ENCODE assay signal across 20 mouse cellular contexts in the genomic region with DNA sequence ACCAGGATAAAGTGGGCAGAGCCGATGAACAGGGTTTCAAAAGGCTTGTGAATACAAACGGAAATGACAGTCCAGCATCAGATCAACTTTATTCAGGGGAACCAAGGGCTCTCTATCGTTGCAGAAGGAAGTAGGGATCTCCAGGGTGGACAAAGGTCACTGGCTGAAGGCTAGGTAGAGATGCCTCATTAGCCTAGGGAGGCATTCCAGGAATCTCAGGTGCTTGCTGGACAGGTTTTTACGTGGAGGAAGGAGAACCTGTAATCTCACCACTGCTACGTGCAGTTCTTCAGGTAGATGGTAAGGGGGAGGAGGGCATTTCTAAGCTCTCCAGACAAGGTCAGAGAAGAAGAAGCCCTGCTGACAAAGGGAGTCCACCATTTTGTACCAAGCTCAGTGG. TPM values are rescaled to one million over a fixed set of nuclear protein-coding genes. Genes with fewer than 3 reads are reported as not detected.
DNase-seq lines count a peak whose midpoint lies in the region; ATAC-seq and TF ChIP-seq lines count a peak whose summit lies in the region.
"Had no signal": no experiment of that assay in that cellular context is flagged by ENCODE, and none has a peak within 500 bp of the region (broad histone marks: within the 10 kb centered on the region; RNA-seq: fewer than 3 reads in every experiment).

No protein-coding gene starts in this region.

- peaks cover 11% of the 10 kb centered on the region for H3K36me3 ChIP-seq in lung, embryonic 14.5 days (ENCODE audit: insufficient read depth)
- no peaks in the 10 kb centered on the region for H3K36me3 ChIP-seq in stomach, postnatal 0 days (ENCODE audit: control insufficient read depth, insufficient read depth, low read length)

- WGBS in lung, embryonic 14.5 days, result 45% methylated on average over 5 of the region's 5 CpGs
- WGBS in lung, adult 2 months, result 54% methylated on average over 5 of the region's 5 CpGs
- WGBS in stomach, postnatal 0 days, result 45% methylated on average over 5 of the region's 5 CpGs

- TF ChIP-seq EP300 in stomach, postnatal 0 days (optimal IDR thresholded peaks at IDR 0.05), result peak; percentile 44

- H3K27ac ChIP-seq in lung, embryonic 14.5 days (ENCODE audit: low read depth), result no peak overlapping the region
- peak overlapping the region; percentile 96; the same call in 1 of the 2 replicates for H3K27ac ChIP-seq in stomach, postnatal 0 days (replicated peaks)
- H3K27ac ChIP-seq: forebrain, embryonic 15.5 days; hindbrain, embryonic 15.5 days; left cerebral cortex, adult 2 months had no signal

- TF ChIP-seq CTCF in lung, embryonic 14.5 days (IDR thresholded peaks at IDR 0.05; ENCODE audit: low read depth), result no peak
- no peak for TF ChIP-seq CTCF in lung, adult 2 months (IDR thresholded peaks at IDR 0.05; ENCODE audit: insufficient read depth, low read length)
- TF ChIP-seq CTCF in stomach, postnatal 0 days (IDR thresholded peaks at IDR 0.05; ENCODE audit: low read depth), result 0 out of 2 replicates have a peak, but pooled peaks have one; percentile 18

- H3K4me3 ChIP-seq in lung, embryonic 14.5 days (ENCODE audit: low read depth, low read length), result no peak overlapping the region
- no peak overlapping the region for H3K4me3 ChIP-seq in lung, adult 2 months (replicated peaks; ENCODE audit: extremely low read depth, low read depth, low read length)
- no peak overlapping the region for H3K4me3 ChIP-seq in stomach, postnatal 0 days (ENCODE audit: low read depth, low read length)
- H3K4me3 ChIP-seq: forebrain, embryonic 15.5 days; hindbrain, embryonic 15.5 days; left cerebral cortex, adult 2 months had no signal

- TF ChIP-seq POLR2A in lung, adult 2 months (IDR thresholded peaks at IDR 0.05; ENCODE audit: borderline replicate concordance, extremely low read depth, low read depth, low read length), result no peak

- no peak overlapping the region for H3K4me2 ChIP-seq in lung, embryonic 14.5 days
- no peak overlapping the region for H3K4me2 ChIP-seq in stomach, postnatal 0 days (replicated peaks; ENCODE audit: low read depth)
- H3K4me2 ChIP-seq: forebrain, embryonic 15.5 days; hindbrain, embryonic 15.5 days had no signal

- H3K27me3 ChIP-seq in lung, embryonic 14.5 days (ENCODE audit: insufficient read depth, low read length), result no peaks in the 10 kb centered on the region
- H3K27me3 ChIP-seq in stomach, postnatal 0 days (ENCODE audit: control insufficient read depth, insufficient read depth, low read length), result no peaks in the 10 kb centered on the region
- H3K27me3 ChIP-seq: forebrain, embryonic 15.5 days; hindbrain, embryonic 15.5 days had no signal

- H3K9me3 ChIP-seq in lung, embryonic 14.5 days (ENCODE audit: low read depth, low read length), result no peaks in the 10 kb centered on the region
- H3K9me3 ChIP-seq in stomach, postnatal 0 days (ENCODE audit: control insufficient read depth, low read length), result no peaks in the 10 kb centered on the region
- H3K9me3 ChIP-seq: forebrain, embryonic 15.5 days; hindbrain, embryonic 15.5 days; limb, embryonic 10.5 days had no signal

- no peak overlapping the region for H3K9ac ChIP-seq in lung, embryonic 14.5 days
- no peak overlapping the region for H3K9ac ChIP-seq in stomach, postnatal 0 days (ENCODE audit: low read length)
- H3K9ac ChIP-seq: forebrain, embryonic 15.5 days; hindbrain, embryonic 15.5 days had no signal

- H3K4me1 ChIP-seq in lung, embryonic 14.5 days (ENCODE audit: insufficient read depth), result peaks cover 13% of the 10 kb centered on the region; the same call in 1 of the 2 replicates
- H3K4me1 ChIP-seq in lung, adult 2 months (ENCODE audit: control insufficient read depth, insufficient read depth, low read length), result peaks cover 2% of the 10 kb centered on the region; the same call in 1 of the 2 replicates
- H3K4me1 ChIP-seq in stomach, postnatal 0 days (replicated peaks; ENCODE audit: control insufficient read depth, insufficient read depth), result peaks cover 4% of the 10 kb centered on the region; the same call in 1 of the 2 replicates

- peak; percentile 52 for DNase-seq in lung, embryonic 14.5 days
- no peak for DNase-seq in lung, adult 2 months
- DNase-seq in ZHBTc4 (ENCODE audit: low read depth, low spot score), result peak; percentile 42
- peak; percentile 77 for DNase-seq in fat pad, adult 2 months (ENCODE audit: extremely low read depth, low read depth, low spot score)
- DNase-seq in stomach, postnatal 0 days (ENCODE audit: low spot score), result peak; percentile 62
- no peak for DNase-seq in cerebellum, postnatal 4 days (ENCODE audit: low spot score in 2 of 2)
- no peak for DNase-seq in cerebellum, postnatal 14 days
- DNase-seq: adrenal gland, postnatal 10 days; cerebellum, adult 11-12 months; heart, postnatal 14 days; kidney, adult 8-10 months; lung, postnatal 10 days had no signal

- ATAC-seq in lung, embryonic 14.5 days (ENCODE audit: insufficient read depth), result no peak
- ATAC-seq in stomach, postnatal 0 days (ENCODE audit: low FRiP score, low TSS enrichment), result peak; percentile 47
- ATAC-seq: forebrain, embryonic 15.5 days had no signal

RNA-seq across cellular contexts. Expression of a gene that starts 1.6 kb away (rescaled TPM):
- polyA plus RNA-seq in lung, embryonic 14.5 days (2014; fragmentation: Nextera tagmentation; extraction: Ambion mirVana), result 158 and 173 TPM in 2 replicates
- polyA plus RNA-seq in lung, adult 2 months (2012; rRNA removed), result 34.8 and 53.5 TPM in 2 replicates
- polyA plus RNA-seq in stomach, postnatal 0 days (2015; fragmentation: Nextera tagmentation; extraction: Ambion mirVana), result 58.5 and 60.2 TPM in 2 replicates

RNA-seq across cellular contexts. Expression of a gene that starts 32.0 kb away (rescaled TPM):
- not detected in 2 replicates for polyA plus RNA-seq in lung, embryonic 14.5 days (2014; fragmentation: Nextera tagmentation; extraction: Ambion mirVana)
- not detected in 2 replicates for polyA plus RNA-seq in lung, adult 2 months (2012; rRNA removed)
- not detected in 2 replicates for polyA plus RNA-seq in stomach, postnatal 0 days (2015; fragmentation: Nextera tagmentation; extraction: Ambion mirVana)
- polyA plus RNA-seq: brain, embryonic 14.5 days; forebrain, embryonic 15.5 days; heart, embryonic 11.5 days; hindbrain, embryonic 15.5 days; limb, embryonic 10.5 days; liver, embryonic 11.5 days; neural tube, embryonic 11.5 days had no signal

RNA-seq across cellular contexts. Expression of a gene that starts 48.2 kb away (rescaled TPM):
- not detected in 2 replicates for polyA plus RNA-seq in lung, embryonic 14.5 days (2014; fragmentation: Nextera tagmentation; extraction: Ambion mirVana)
- polyA plus RNA-seq in lung, adult 2 months (2012; rRNA removed), result not detected in 2 replicates
- polyA plus RNA-seq in stomach, postnatal 0 days (2015; fragmentation: Nextera tagmentation; extraction: Ambion mirVana), result not detected in 2 replicates
- polyA plus RNA-seq: brain, embryonic 14.5 days; forebrain, embryonic 15.5 days; heart, embryonic 11.5 days; hindbrain, embryonic 15.5 days; limb, embryonic 10.5 days; liver, embryonic 11.5 days; neural tube, embryonic 11.5 days had no signal

Comparison
In these comparisons a context has a peak if more than half of its experiments do, and no peak if none do; other contexts are left out.
1. DNase-seq: peak in lung, embryonic 14.5 days (single experiment), ZHBTc4 (single experiment), fat pad, adult 2 months (single experiment) and stomach, postnatal 0 days (single experiment); none in lung, adult 2 months (single experiment), cerebellum, postnatal 4 days (0 of 2) and cerebellum, postnatal 14 days (0 of 2).